ENCODE assay signal across 20 mouse cellular contexts in the genomic region with DNA sequence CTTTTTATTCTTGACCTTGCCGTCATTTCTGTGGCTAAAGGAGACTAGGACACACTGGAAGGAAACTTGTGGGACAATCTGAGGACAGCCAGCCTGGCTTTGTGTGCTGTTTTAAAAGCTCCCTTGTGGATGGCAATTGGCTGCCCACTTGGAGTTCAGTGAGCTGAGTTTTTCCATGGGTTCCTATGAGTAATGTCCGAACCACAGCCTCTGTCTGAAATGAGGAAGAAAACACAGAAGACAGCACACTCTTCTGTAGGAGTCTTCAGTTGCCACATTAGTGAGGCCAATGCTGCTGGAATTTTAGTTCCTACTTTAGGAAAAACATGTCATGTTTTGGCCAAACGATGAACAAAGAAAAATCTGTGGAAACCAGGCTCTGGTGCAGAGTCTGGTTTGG.
A peak's percentile ranks its signal among the peaks of the same experiment; 100 is the strongest.
DNase-seq lines count a peak whose midpoint lies in the region; ATAC-seq and TF ChIP-seq lines count a peak whose summit lies in the region.
"Had no signal": no experiment of that assay in that cellular context is flagged by ENCODE, and none has a peak within 500 bp of the region (broad histone marks: within the 10 kb centered on the region; RNA-seq: fewer than 3 reads in every experiment).

No protein-coding gene starts in this region.

- no peak overlapping the region for H3K9ac ChIP-seq in hindbrain, embryonic 13.5 days
- no peak overlapping the region for H3K9ac ChIP-seq in hindbrain, postnatal 0 days (replicated peaks; ENCODE audit: low read length)
- H3K9ac ChIP-seq: forebrain, embryonic 15.5 days; heart, embryonic 12.5 days; hindbrain, embryonic 14.5 days had no signal

- intact Hi-C loops in gastrocnemius, adult 2 months (cut with DNase I), result no loop called here

- 84% methylated on average over 3 of the region's 3 CpGs for WGBS in hindbrain, embryonic 13.5 days
- 76% methylated on average over 3 of the region's 3 CpGs for WGBS in hindbrain, postnatal 0 days

- no peak for TF ChIP-seq CTCF in gastrocnemius, adult 2 months (IDR thresholded peaks at IDR 0.05)
- TF ChIP-seq CTCF in hindbrain, postnatal 0 days (IDR thresholded peaks at IDR 0.05; ENCODE audit: low read depth), result no peak

- no peak for ATAC-seq in hindbrain, embryonic 13.5 days (ENCODE audit: low FRiP score)
- ATAC-seq in hindbrain, postnatal 0 days, result no peak
- ATAC-seq: forebrain, embryonic 15.5 days; intestine, embryonic 16.5 days had no signal

- H3K36me3 ChIP-seq in hindbrain, embryonic 13.5 days, result no peaks in the 10 kb centered on the region
- no peaks in the 10 kb centered on the region for H3K36me3 ChIP-seq in hindbrain, postnatal 0 days (ENCODE audit: insufficient read depth, low read length)
- H3K36me3 ChIP-seq: embryonic facial prominence, embryonic 10.5 days; forebrain, embryonic 10.5 days; forebrain, embryonic 15.5 days; heart, embryonic 12.5 days had no signal

- H3K9me3 ChIP-seq in hindbrain, embryonic 13.5 days, result no peaks in the 10 kb centered on the region
- no peaks in the 10 kb centered on the region for H3K9me3 ChIP-seq in hindbrain, postnatal 0 days (ENCODE audit: low read length)
- H3K9me3 ChIP-seq: forebrain, embryonic 10.5 days; forebrain, embryonic 15.5 days; heart, embryonic 12.5 days had no signal

- DNase-seq in gastrocnemius, adult 2 months, result no peak
- no peak for DNase-seq in gastrocnemius, postnatal 4 days (ENCODE audit: low spot score in 2 of 2)
- no peak for DNase-seq in hindbrain, postnatal 0 days (ENCODE audit: low spot score)
- DNase-seq in NIH3T3 (ENCODE audit: low read depth), result peak; percentile 57
- no peak for DNase-seq in thymus, postnatal 36 days
- no peak for DNase-seq in cerebellum, postnatal 25 days
- DNase-seq: adrenal gland, postnatal 10 days; cerebellum, adult 11-12 months; cerebellum, adult 9-10 months; cerebellum, postnatal 36 days; gastrocnemius, postnatal 14 days; kidney, adult 2 months had no signal

- H3K27ac ChIP-seq in gastrocnemius, adult 2 months, result peak overlapping the region; percentile 0; the same call in 1 of the 2 replicates
- H3K27ac ChIP-seq in hindbrain, embryonic 13.5 days, result 0 out of 2 replicates have a peak overlapping the region, but pooled peaks have one; percentile 23
- no peak overlapping the region for H3K27ac ChIP-seq in hindbrain, postnatal 0 days
- H3K27ac ChIP-seq: embryonic facial prominence, embryonic 10.5 days; forebrain, embryonic 10.5 days; forebrain, embryonic 15.5 days; hindbrain, embryonic 14.5 days had no signal

- H3K4me2 ChIP-seq in hindbrain, embryonic 13.5 days, result no peak overlapping the region
- no peak overlapping the region for H3K4me2 ChIP-seq in hindbrain, postnatal 0 days (ENCODE audit: low read depth, low read length)
- H3K4me2 ChIP-seq: forebrain, embryonic 15.5 days; heart, embryonic 12.5 days; hindbrain, embryonic 14.5 days had no signal

- H3K4me1 ChIP-seq in hindbrain, embryonic 13.5 days (replicated peaks), result peaks cover 20% of the 10 kb centered on the region; the same call in 1 of the 2 replicates
- no peaks in the 10 kb centered on the region for H3K4me1 ChIP-seq in hindbrain, postnatal 0 days (ENCODE audit: insufficient read depth, low read length)
- H3K4me1 ChIP-seq: forebrain, embryonic 15.5 days had no signal

- no peak overlapping the region for H3K4me3 ChIP-seq in gastrocnemius, adult 2 months
- H3K4me3 ChIP-seq in hindbrain, embryonic 13.5 days, result no peak overlapping the region
- no peak overlapping the region for H3K4me3 ChIP-seq in hindbrain, postnatal 0 days (ENCODE audit: low read length)
- H3K4me3 ChIP-seq: embryonic facial prominence, embryonic 10.5 days; erythroblast, embryonic 14.5 days; forebrain, embryonic 10.5 days; forebrain, embryonic 15.5 days; heart, embryonic 12.5 days had no signal

- no peaks in the 10 kb centered on the region for H3K27me3 ChIP-seq in hindbrain, embryonic 13.5 days
- H3K27me3 ChIP-seq in hindbrain, postnatal 0 days (ENCODE audit: insufficient read depth, low read length), result no peaks in the 10 kb centered on the region
- H3K27me3 ChIP-seq: forebrain, embryonic 15.5 days; heart, embryonic 12.5 days had no signal
